Mouse (Mus musculus) megakaryocyte, embryonic 14.5 days (primary cell): Measurements from ENCODE around the gene Hip1r.

Experiments used
- FLI1 ChIP-seq: IDR thresholded peaks from 2 replicates; pipeline ENCODE4 v1.6.1; 2012; ENCODE audit warnings: low read length, inconsistent platforms, mixed read lengths
- GATA1 ChIP-seq: IDR thresholded peaks from 3 replicates; pipeline ENCODE4 v1.6.1; 2012; ENCODE audit warnings: mixed read lengths, low read length, inconsistent platforms, borderline replicate concordance

- TF ChIP-seq GATA1 (no peak), FLI1 (no peak)
Observed at GRCm38 (mm10) chr5:123974616-123975111, 1.2 kb downstream of the Hip1r start.
